Mouse (Mus musculus) urinary bladder, postnatal 4 days (tissue): ENCODE data around the gene Phf21a.

Experiments used
- DNase-seq, 2 experiments: peaks; one replicate each; pipeline ENCODE4 v3.0.0; 2021 to 2022; ENCODE audit warnings: low spot score in 2 of 2

Gene Phf21a

GRCm38 (mm10) chr2:92231706-92232105 lies 138.8 kb downstream of the Phf21a start:
- DNase-seq = no peak

GRCm38 (mm10) chr2:92234768-92235332 lies 141.9 kb downstream of the Phf21a start:
- DNase-seq = no peak

- no peak for DNase-seq
Measured at GRCm38 (mm10) chr2:92240299-92240698, 147.4 kb downstream of the Phf21a start.

- no peak for DNase-seq
Measured at GRCm38 (mm10) chr2:92240816-92241215, 147.9 kb downstream of the Phf21a start.

- no peak for DNase-seq
Measured at GRCm38 (mm10) chr2:92241317-92241716, 148.4 kb downstream of the Phf21a start.

GRCm38 (mm10) chr2:92246112-92246511 lies 153.2 kb downstream of the Phf21a start:
- no peak for DNase-seq

- no peak for DNase-seq
Measured at GRCm38 (mm10) chr2:92247711-92248110, 154.8 kb downstream of the Phf21a start.

- DNase-seq = no peak
Measured at GRCm38 (mm10) chr2:92250472-92250871, 157.6 kb downstream of the Phf21a start.

- no peak for DNase-seq
Measured at GRCm38 (mm10) chr2:92253777-92254176, 160.9 kb downstream of the Phf21a start.

GRCm38 (mm10) chr2:92256141-92256540 lies 163.2 kb downstream of the Phf21a start:
- no peak for DNase-seq

GRCm38 (mm10) chr2:92257372-92257956 lies 164.5 kb downstream of the Phf21a start:
- DNase-seq = no peak

- no peak for DNase-seq
Measured at GRCm38 (mm10) chr2:92259924-92260323, 167.0 kb downstream of the Phf21a start.

GRCm38 (mm10) chr2:92266100-92266617 lies 173.2 kb downstream of the Phf21a start:
- no peak for DNase-seq

- no peak for DNase-seq
Measured at GRCm38 (mm10) chr2:92269227-92269626, 176.3 kb downstream of the Phf21a start.

GRCm38 (mm10) chr2:92272510-92272909 lies 179.6 kb downstream of the Phf21a start:
- DNase-seq = no peak

GRCm38 (mm10) chr2:92273101-92273801 lies 180.3 kb downstream of the Phf21a start:
- DNase-seq = no peak

GRCm38 (mm10) chr2:92273802-92274183 lies 180.9 kb downstream of the Phf21a start:
- DNase-seq = no peak

GRCm38 (mm10) chr2:92277787-92278186 lies 184.9 kb downstream of the Phf21a start:
- DNase-seq = no peak

- DNase-seq = no peak
Measured at GRCm38 (mm10) chr2:92278663-92279062, 185.7 kb downstream of the Phf21a start.

- DNase-seq = no peak
Measured at GRCm38 (mm10) chr2:92279398-92279797, 186.5 kb downstream of the Phf21a start.

- no peak for DNase-seq
Measured at GRCm38 (mm10) chr2:92285597-92285996, 192.7 kb downstream of the Phf21a start.

- no peak for DNase-seq
Measured at GRCm38 (mm10) chr2:92289335-92289734, 196.4 kb downstream of the Phf21a start.

GRCm38 (mm10) chr2:92291526-92291925 lies 198.6 kb downstream of the Phf21a start:
- DNase-seq = no peak
